ENCODE assay signal across 21 mouse cellular contexts in genomic region chr9:55065241-55065640, GRCm38 (mm10). TPM values are rescaled to one million over a fixed set of nuclear protein-coding genes. Genes with fewer than 3 reads are reported as not detected.
DNase-seq lines count a peak whose midpoint lies in the region; ATAC-seq and TF ChIP-seq lines count a peak whose summit lies in the region.
"Had no signal": no experiment of that assay in that cellular context is flagged by ENCODE, and none has a peak within 500 bp of the region (broad histone marks: within the 10 kb centered on the region; RNA-seq: fewer than 3 reads in every experiment).

No protein-coding gene starts in this region.

- 86% methylated on average over 9 of the region's 9 CpGs for WGBS in lung, adult 2 months

- TF ChIP-seq POLR2A in lung, adult 2 months (IDR thresholded peaks at IDR 0.05; ENCODE audit: borderline replicate concordance, extremely low read depth, low read depth, low read length) = no peak

- DNase-seq in left cerebral cortex, postnatal 4 days = peak; percentile 73
- no peak for DNase-seq in left cerebral cortex, postnatal 10 days (ENCODE audit: extremely low spot score in 1 of 2, low spot score in 2 of 2)
- peak; percentile 81 for DNase-seq in cerebellum, adult 9-10 months
- DNase-seq in heart, postnatal 4 days = no peak
- no peak for DNase-seq in lung, adult 2 months
- DNase-seq in gastrocnemius, postnatal 10 days = no peak
- DNase-seq: adrenal gland, postnatal 10 days; gastrocnemius, postnatal 36 days; heart, adult 2 months; kidney, adult 8-10 months; kidney, postnatal 10 days; lung, postnatal 10 days had no signal

- no peaks in the 10 kb centered on the region for H3K4me1 ChIP-seq in lung, adult 2 months (ENCODE audit: control insufficient read depth, insufficient read depth, low read length)

- TF ChIP-seq CTCF in lung, adult 2 months (IDR thresholded peaks at IDR 0.05; ENCODE audit: insufficient read depth, low read length) = no peak

- intact Hi-C loops in left cerebral cortex, postnatal 4 days (cut with DNase I) = no loop called here
- intact Hi-C loops in left cerebral cortex, postnatal 10 days (cut with DNase I) = no loop called here

- no peak overlapping the region for H3K4me3 ChIP-seq in lung, adult 2 months (replicated peaks; ENCODE audit: extremely low read depth, low read depth, low read length)
- H3K4me3 ChIP-seq: embryonic facial prominence, embryonic 15.5 days; heart, adult 2 months; heart, embryonic 13.5 days; midbrain, embryonic 10.5 days; myocyte had no signal

- ATAC-seq in cerebellum, adult (ENCODE audit: insufficient number of reproducible peaks, low FRiP score, low TSS enrichment) = peak; percentile 75; the same call in 1 of the 2 replicates
- ATAC-seq: midbrain, embryonic 16.5 days; Patski had no signal

RNA-seq across cellular contexts. Expression of gene Chrnb4, which starts 16.7 kb away (rescaled TPM):
- total RNA-seq in left cerebral cortex, postnatal 4 days (2021) = under 1 TPM in 1 of 2 experiments, not detected in 1; 0.08 TPM
- total RNA-seq in left cerebral cortex, postnatal 10 days (2021) = under 1 TPM in 1 of 2 experiments, not detected in 1; 0.15 TPM
- under 1 TPM in 1 of 2 experiments, not detected in 1; 0.09 TPM for total RNA-seq in heart, postnatal 4 days (2021)
- 0.15 and 0.30 TPM in 2 replicates for polyA plus RNA-seq in lung, adult 2 months (2012; rRNA removed)
- total RNA-seq in gastrocnemius, postnatal 10 days (2021) = under 1 TPM in 1 of 2 experiments, not detected in 1; 0.09 TPM
- total RNA-seq: heart, postnatal 25 days; liver, adult 2 months had no signal
- polyA plus RNA-seq: liver, adult 2 months had no signal

RNA-seq across cellular contexts. Expression of gene Chrna3, which starts 38.9 kb away (rescaled TPM):
- total RNA-seq in left cerebral cortex, postnatal 4 days (2021) = 1 to 10 TPM; 3.4 to 3.9 TPM
- total RNA-seq in left cerebral cortex, postnatal 10 days (2021) = 1 to 10 TPM; 3.2 to 3.7 TPM
- under 1 TPM; 0.07 to 0.12 TPM for total RNA-seq in heart, postnatal 4 days (2021)
- polyA plus RNA-seq in lung, adult 2 months (2012; rRNA removed) = 0.10 and 0.11 TPM in 2 replicates
- total RNA-seq in gastrocnemius, postnatal 10 days (2021) = under 1 TPM in 1 of 2 experiments, not detected in 1; 0.07 TPM
- total RNA-seq: gastrocnemius, postnatal 36 days; heart, postnatal 25 days; liver, adult 2 months had no signal
- polyA plus RNA-seq: liver, adult 2 months; myocyte had no signal

Comparison
In these comparisons a context has a peak if more than half of its experiments do, and no peak if none do; other contexts are left out.
1. DNase-seq: peak in left cerebral cortex, postnatal 4 days (single experiment) and cerebellum, adult 9-10 months (single experiment); none in left cerebral cortex, postnatal 10 days (0 of 2), heart, postnatal 4 days (single experiment), lung, adult 2 months (single experiment) and gastrocnemius, postnatal 10 days (single experiment).